Mouse (Mus musculus) E14TG2a.4 (cell line): ENCODE measurements at regions not wholly inside any gene's neighbourhood (a gene's known extent, or its start where the extent isn't known, plus 50 kb on each side); places are given as distances from the start of the nearest gene placed in this dataset.

Source experiments
- CTCF ChIP-seq: conservative IDR thresholded peaks from 2 replicates; pipeline ENCODE4 v1.5.1; 2014; ENCODE audit warnings: low read length
- NANOG ChIP-seq: IDR thresholded peaks from 2 replicates; pipeline ENCODE4 v1.6.1; 2014; ENCODE audit warnings: borderline replicate concordance, low read length, mixed read lengths
- POU5F1 ChIP-seq: IDR thresholded peaks from 2 replicates; pipeline ENCODE4 v1.6.1; 2014; ENCODE audit warnings: low read length, borderline replicate concordance

- TF ChIP-seq CTCF (no peak), NANOG (no peak), POU5F1 (no peak)
These were observed 165.2 kb upstream of the Gdi2 start for GRCm38 (mm10) chr13:3372701-3373100.
